Mouse (Mus musculus): Measurements from ENCODE around the gene Ncapg.

DNA sequence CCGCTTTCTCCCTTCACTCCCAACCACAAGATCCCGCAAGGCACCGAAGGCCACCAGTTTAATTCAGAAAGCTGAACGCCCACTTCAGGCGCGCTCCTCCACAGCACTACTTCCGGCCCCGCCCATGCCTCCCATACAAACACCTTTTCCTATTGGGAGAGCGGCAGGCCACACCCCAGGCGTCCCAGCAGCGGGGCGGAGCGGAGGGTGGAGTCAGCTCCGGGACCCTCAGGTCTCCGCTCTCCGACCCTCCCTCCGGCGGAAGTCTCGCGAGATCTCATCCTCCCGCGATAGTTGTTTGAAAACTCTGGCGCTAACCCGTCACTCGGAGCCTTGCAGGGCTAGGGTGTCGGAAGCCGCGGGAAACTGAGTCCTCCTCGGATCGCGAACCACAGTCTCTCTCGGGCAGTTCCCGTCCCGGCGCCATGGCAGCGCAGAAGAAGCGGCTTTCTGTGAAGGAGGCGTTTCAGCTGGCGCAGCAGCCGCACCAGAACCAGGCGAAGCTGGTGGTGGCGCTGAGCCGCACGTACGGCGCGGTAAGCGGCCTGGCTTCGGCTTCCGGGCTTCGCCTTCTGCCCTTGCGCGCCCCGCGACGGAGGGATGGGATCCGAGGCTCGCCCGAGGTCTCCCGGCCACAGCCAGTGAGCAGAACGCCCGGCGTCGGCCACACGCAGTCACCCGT lies at the start of gene Ncapg:
- no peak for TF ChIP-seq EP300 (IDR thresholded peaks at IDR 0.05; ENCODE audit: low read length)
- no peak for TF ChIP-seq CTCF (conservative IDR thresholded peaks at IDR 0.05 in 1 of 2, IDR thresholded peaks at IDR 0.05 in 1 of 2; ENCODE audit: low read depth in 2 of 2, low read length in 2 of 2)
- TF ChIP-seq RAD21 (IDR thresholded peaks at IDR 0.05; ENCODE audit: low read depth, low read length) = no peak
- TF ChIP-seq RCOR1 (conservative IDR thresholded peaks at IDR 0.05; ENCODE audit: low read depth, low read length) = no peak; the same call in 1 of the 2 replicates
- peak; percentile 97 for TF ChIP-seq POLR2A (IDR thresholded peaks at IDR 0.05; ENCODE audit: low read depth, low read length)
- no peak; the same call in 1 of the 2 replicates for TF ChIP-seq MAX (IDR thresholded peaks at IDR 0.05; ENCODE audit: low read length)
- TF ChIP-seq IRF4 (IDR thresholded peaks at IDR 0.05; ENCODE audit: low read depth, low read length) = peak; percentile 68
- no peak for TF ChIP-seq PAX5 (IDR thresholded peaks at IDR 0.05; ENCODE audit: low read length)
- TF ChIP-seq KAT2A (IDR thresholded peaks at IDR 0.05; ENCODE audit: insufficient replicate concordance, low read length) = 0 out of 2 replicates have a peak, but pooled peaks have one; percentile 69
- no peak for TF ChIP-seq NRF1 (IDR thresholded peaks at IDR 0.05; ENCODE audit: low read depth, low read length)
- no peak for TF ChIP-seq ZC3H11A (IDR thresholded peaks at IDR 0.05; ENCODE audit: low read depth, low read length)

Data from CH12.LX (cell line).